Mouse (Mus musculus): Measurements from ENCODE around the gene Mapk7.

Gene Mapk7

GRCm38 (mm10) chr11:61469317-61469917 lies 24.8 kb downstream of the Mapk7 start:
- no peak for DNase-seq (ENCODE audit: extremely low read depth, low read depth, low spot score)

DNA sequence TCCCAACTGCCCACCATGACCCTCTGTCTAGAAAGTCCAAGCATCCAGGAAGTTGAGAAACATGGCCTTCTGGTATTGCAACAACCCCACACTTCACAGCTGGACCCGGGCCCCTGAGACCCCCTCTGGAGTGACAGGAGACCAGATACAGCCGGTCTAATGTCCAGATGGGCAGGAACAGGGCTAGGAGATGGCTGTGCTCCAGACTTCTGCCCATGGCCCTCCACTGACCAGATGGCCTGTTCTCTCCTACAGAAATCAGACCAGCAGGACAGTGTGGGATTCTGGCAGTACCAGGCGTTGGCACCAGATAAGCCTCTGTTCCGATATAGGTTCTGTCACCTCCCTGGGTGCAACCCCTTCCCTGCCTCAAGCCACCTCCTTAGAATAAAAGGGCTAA lies 25.7 kb downstream of the Mapk7 start:
- no peak for DNase-seq (ENCODE audit: extremely low read depth, low read depth, low spot score)

DNA sequence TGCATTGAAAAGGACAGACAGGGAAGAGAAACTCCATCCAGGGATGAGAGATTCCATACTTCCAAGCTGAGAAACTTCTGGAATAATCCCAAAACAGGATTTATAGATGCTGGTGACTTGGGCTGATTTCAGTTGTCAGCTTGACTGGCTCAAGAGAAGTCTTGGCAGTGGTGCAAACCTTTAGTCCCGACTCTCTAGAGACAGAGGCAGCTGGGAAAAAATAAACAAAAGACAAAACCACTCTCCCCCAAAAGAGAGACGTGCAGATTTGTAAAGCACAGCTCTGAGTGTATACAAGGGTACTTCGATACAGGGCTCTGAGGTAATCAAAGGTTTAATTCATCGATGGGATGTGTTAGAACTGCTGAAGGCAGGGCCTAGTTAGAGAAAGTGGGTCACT lies 28.8 kb downstream of the Mapk7 start:
- DNase-seq (ENCODE audit: extremely low read depth, low read depth, low spot score), result no peak

DNA sequence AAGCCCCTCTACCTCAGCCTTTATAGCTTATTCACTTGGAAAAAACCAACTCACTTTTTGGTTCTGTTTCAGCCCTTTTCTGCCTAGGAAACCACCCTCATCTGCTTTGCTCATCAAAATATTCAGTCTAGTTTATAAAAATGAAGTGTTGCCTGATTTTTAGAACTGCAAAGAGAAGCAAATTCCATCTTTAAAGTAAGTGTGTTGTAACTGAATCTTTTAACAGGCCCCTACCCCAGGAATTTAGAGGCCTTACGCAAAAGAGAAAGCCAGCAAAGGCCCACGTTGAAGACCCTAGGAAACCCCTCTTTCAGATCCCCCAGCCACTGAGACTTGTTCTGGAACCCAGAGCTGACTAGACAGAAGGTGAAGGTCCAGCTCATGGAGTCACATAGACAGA lies 30.1 kb downstream of the Mapk7 start:
- no peak for DNase-seq (ENCODE audit: extremely low read depth, low read depth, low spot score)

GRCm38 (mm10) chr11:61449499-61450292 lies 44.5 kb downstream of the Mapk7 start:
- no peak for DNase-seq (ENCODE audit: extremely low read depth, low read depth, low spot score)

DNA sequence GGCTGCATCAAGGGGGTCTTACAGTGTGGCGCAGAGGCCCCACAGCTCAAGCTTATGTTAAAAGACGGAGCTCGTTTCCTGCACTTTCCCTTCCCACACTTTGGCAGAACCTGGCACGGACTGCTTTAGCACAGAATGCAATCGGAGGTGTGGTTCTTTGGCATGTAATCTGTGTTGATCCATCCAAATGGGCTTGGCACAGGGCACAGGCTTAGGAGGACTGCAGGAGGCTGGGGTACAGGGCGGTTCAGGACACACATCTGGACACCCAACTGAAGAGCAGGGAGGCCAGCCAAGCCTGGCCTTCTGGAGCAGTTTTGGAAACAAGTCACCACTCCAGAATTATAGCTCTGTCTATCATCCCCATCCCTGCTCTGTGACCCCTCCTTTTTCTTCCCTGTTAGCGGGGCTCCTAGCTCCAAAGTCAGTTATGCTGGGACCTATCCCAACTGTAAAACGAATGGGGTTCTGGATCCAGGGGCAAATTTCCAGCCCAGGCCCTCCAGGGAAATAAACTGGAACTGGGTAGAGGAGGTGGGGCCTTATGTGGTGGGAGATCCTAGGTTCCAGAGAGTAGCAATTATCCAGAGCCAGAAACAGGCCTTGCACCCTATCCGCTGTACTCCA lies 45.5 kb downstream of the Mapk7 start:
- DNase-seq (ENCODE audit: extremely low read depth, low read depth, low spot score), result peak; percentile 85

DNA sequence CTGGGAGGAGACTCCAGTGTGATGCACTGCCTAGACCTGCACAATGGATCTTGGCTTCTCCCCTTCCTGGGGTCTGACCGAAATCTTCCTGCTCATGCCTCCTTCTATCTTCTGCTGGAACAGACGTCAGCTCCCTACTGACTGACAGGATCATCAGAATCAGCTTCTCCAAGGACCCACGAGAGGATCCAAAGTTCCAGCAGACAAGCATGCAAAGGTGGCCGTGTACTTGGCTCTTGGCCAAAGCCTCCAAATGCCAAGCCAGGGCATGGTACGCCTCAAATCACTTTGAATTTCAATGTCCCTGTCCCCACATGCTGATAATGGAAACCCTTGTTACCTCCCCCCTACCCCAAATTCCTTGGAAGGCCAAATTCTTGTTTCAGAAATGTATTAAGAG lies 46.2 kb downstream of the Mapk7 start:
- no peak for DNase-seq (ENCODE audit: extremely low read depth, low read depth, low spot score)

DNA sequence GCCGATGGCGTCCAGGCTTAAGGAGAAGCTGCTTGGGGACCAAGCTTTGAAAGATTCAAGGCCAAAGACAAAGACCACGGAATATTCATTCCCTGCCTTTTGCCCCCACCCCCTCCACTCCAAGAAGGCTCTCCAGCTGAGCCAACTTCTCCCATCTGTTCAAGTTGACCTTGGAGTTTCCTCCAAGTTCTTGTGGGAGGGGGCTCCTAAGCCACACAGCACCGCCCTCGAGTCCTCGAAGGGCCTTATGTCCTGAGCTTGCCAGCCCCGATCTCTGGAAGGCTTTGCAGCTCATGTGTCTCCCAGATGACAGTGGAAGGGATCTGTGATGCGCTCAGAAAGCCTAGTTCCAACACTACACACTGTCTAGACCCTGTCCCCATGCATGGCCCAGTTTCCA lies 46.9 kb downstream of the Mapk7 start:
- no peak for DNase-seq (ENCODE audit: extremely low read depth, low read depth, low spot score)

GRCm38 (mm10) chr11:61443807-61444206 lies 50.4 kb downstream of the Mapk7 start:
- no peak for DNase-seq (ENCODE audit: extremely low read depth, low read depth, low spot score)

DNA sequence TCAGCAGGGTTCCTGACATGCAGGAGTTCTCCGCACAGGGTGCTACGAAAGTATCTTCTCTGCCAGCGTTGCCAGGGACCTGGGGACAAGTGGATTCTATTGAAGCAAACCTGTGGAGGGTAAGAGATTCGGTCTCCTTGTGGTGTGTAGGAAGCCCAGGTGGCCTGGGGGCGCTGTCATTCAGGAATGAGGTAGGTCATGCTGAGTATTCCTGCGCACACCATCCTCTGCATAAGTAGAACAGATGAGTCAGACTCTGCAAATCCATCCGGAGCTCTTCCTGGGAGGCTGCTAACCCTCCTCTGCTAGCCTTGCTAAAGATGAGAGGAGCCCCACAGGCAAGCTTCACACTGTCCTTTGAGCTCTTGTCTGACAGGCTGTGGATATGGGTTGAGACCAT lies 52.5 kb downstream of the Mapk7 start:
- no peak for DNase-seq (ENCODE audit: extremely low read depth, low read depth, low spot score)

DNA sequence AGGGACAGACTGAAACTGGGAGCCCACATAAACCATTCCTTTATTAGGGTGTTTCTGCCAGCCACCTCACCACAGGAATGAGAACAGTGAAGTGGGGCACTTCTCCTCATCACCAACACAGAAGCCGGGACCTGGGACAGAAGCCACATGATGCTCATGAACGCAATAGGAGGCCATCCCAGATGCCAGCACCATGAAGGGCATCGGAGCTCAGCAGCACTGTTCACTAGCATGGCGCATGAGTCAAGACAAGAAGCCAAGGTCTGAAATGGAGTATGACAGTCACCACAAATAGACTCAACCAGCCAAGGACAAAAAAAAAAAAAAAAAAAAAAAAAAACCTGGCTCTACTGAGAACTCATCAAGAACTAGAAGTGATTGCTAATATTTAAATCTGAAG lies 53.8 kb downstream of the Mapk7 start:
- DNase-seq (ENCODE audit: extremely low read depth, low read depth, low spot score), result no peak

- DNase-seq (ENCODE audit: extremely low read depth, low read depth, low spot score), result no peak
Observed at GRCm38 (mm10) chr11:61439170-61439569, 55.0 kb downstream of the Mapk7 start.
